Mouse (Mus musculus): Measurements from ENCODE around the gene Gm47995.
"Not testable (repeated sequence)": the region's sequence is repeated elsewhere in the genome, so short reads cannot be mapped to it uniquely, and the experiment has no call there.

Gene Gm47995

GRCm38 (mm10) chr1:151186186-151186585 lies 12.1 kb upstream of the Gm47995 start:
- DNase-seq (ENCODE audit: low read depth, low spot score), result not testable (repeated sequence)

DNA sequence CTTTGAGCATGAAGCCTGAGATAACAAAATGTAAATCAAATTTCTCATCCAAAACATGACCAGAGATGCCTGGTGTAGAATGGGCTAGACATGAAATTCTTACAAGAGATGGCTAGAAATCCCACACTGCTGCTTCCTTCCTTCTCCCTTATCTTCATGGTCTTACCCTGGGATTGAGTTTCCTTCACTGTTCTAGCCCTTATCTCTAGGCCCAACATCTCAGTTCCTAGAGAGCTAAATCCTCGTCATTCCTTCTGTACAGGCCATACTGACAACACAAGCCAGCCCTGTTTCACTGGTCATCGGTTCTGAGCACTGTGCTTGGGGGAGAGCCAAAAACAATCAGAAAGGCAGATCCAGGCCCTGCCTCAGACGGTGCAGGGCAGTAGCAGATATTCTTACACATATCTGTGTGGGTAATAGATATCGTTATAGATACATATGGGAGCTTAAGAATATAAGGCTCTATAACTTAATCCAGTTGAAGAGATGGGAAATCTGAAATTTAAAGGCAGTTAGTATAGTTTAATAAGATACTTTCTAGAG lies 11.3 kb upstream of the Gm47995 start:
- DNase-seq (ENCODE audit: low read depth, low spot score), result not testable (repeated sequence)

DNA sequence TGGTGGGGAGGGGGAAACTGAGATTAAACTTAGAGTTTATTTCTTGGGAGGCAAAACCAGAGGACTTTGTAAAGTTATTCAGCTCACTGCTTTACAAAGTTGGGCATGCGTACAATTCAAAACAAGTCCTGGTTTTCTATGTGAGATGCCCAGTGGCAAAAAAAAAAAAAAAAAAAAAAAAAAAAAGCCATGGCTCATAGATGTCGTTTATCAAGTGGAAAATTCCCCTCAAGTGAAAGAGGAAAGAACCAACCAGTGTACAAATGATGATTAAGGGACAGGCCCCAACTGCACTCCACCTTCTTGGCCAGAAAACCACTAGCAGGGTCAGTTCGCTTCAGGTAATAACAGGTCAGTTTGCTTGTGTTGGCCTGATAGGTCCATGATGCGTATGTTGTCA lies 9.8 kb upstream of the Gm47995 start:
- no peak for DNase-seq (ENCODE audit: low read depth, low spot score)

DNA sequence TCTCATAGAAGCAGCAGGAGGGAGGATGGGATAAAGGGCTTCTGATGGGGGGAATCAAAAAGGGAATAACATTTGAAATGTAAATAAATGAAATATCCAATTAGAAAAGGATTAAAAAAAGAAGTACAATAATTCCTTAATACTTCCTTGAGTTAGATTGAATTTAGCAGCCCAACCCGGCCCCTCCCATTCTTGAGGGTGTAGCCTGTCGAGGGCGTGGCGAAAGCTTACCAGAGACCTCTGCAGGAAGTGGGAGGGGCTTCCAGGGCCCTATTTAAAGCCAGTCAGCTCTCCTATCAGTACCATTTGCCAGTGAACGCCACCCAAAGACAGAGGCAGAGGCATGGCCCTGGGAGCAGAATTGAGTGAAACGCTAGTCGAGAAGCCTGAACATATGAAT lies 6.2 kb upstream of the Gm47995 start, which contains the start of gene Gm8947:
TSS of gene Gm8947 (plus strand) at position 302 of the 400 bp plus-strand sequence.
- not testable (repeated sequence) for DNase-seq (ENCODE audit: low read depth, low spot score)

- not testable (repeated sequence) for DNase-seq (ENCODE audit: low read depth, low spot score)
These were observed 5.5 kb upstream of the Gm47995 start for GRCm38 (mm10) chr1:151192739-151193138.

DNA sequence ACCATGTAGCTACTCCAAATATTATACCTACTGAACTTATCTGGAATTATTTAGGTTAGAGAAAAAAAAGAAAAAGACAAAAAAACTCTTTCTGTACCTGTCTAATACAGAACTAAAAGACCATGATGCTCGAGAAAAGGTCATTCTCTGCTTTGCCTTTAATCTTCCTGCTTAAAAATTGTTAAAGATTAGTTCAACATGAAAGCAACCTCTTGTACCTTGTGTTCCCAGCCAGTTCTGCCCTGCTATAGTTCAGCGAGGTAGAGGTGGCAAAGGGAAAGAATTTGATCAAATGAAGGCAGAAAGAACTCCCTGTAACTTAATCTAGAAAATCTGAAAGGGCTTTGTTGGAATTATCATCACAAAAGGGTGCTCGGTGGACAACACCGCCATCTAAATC lies 2.3 kb upstream of the Gm47995 start:
- DNase-seq (ENCODE audit: low read depth, low spot score), result not testable (repeated sequence)

- DNase-seq (ENCODE audit: low read depth, low spot score), result not testable (repeated sequence)
These were observed 1.6 kb upstream of the Gm47995 start for GRCm38 (mm10) chr1:151196690-151197089.

DNA sequence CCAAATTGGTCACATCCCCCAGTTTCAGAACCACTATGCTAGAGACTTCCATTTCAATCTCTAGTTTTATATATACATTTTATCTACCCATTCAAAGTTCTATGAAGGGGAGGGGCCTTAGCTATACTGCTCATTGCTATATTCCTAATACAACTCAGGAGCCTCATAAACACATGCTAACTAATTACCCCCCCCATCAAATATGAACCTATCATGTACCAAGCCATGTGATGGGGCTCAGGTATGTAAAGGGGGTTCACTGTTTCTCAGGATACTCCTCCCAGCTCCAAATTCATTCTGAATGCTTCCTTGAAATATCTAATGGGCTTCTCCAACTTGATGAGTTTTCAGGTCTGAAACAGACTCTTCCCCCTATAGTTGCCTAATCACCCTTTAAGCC lies 2.4 kb downstream of the Gm47995 start:
- not testable (repeated sequence) for DNase-seq (ENCODE audit: low read depth, low spot score)

GRCm38 (mm10) chr1:151202771-151203170 lies 4.5 kb downstream of the Gm47995 start:
- not testable (repeated sequence) for DNase-seq (ENCODE audit: low read depth, low spot score)

- DNase-seq (ENCODE audit: low read depth, low spot score), result not testable (repeated sequence)
These were observed 5.6 kb downstream of the Gm47995 start, which contains the start of gene 3110040M04Rik for GRCm38 (mm10) chr1:151203818-151204217. 3110040M04Rik (plus strand) TSS chr1:151204121.

DNA sequence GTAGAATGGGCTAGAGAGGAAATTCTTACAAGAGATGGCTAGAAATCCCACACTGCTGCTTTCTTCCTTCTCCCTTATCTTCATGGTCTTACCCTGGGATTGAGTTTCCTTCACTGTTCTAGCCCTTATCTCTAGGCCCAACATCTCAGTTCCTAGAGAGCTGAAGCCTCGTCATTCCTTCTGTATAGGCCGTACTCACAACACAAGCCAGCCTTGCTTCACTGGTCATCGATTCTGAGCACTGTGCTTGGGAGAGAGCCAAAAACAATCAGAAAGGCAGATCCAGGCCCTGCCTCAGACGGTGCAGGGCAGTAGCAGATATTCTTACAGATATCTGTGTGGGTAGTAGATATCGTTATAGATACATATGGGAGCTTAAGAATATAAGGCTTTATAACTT lies 10.2 kb downstream of the Gm47995 start:
- not testable (repeated sequence) for DNase-seq (ENCODE audit: low read depth, low spot score)

GRCm38 (mm10) chr1:151208944-151209343 lies 10.7 kb downstream of the Gm47995 start:
- DNase-seq (ENCODE audit: low read depth, low spot score), result not testable (repeated sequence)

- not testable (repeated sequence) for DNase-seq (ENCODE audit: low read depth, low spot score)
These were observed 11.6 kb downstream of the Gm47995 start, which contains the start of gene Gm47996 for GRCm38 (mm10) chr1:151209824-151210355. Gm47996 (plus strand) TSS chr1:151210131.

DNA sequence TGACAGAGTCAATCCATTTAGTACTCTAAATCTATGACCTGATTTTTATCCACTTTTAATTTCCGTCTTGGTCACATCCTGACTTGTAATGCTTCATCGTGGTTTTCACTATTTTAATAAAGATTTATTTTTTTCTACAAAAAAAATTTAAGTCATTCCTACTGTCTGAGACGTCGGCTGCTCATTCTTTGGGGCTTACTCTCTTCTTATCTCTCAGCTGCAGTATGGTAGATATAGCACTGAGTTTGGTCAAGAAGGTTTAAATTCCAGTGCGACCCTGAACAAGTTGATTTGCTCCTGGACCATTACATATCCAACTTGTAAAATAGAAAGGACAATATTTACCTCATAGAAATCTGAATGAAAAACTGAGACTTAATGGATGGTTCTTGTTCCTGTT lies 13.4 kb downstream of the Gm47995 start:
- not testable (repeated sequence) for DNase-seq (ENCODE audit: low read depth, low spot score)

DNA sequence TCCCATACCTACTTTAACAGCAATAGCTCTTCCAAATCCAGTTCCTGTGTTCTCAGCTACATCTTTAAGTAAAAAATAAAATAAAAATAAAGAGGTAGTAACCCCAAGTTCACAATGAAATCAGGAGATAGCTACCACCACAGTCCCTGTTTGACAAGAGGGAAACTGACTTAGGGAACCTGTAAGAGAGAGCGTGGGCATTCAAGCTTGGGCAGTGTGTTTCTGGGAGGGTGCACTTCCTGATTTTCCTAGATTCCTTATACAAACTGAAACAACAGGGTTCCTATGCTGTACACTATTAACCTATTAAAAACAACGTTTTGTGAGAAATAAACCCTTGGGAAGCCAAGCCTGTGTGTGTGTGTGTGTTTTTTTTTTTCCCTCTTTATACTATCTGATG lies 16.6 kb downstream of the Gm47995 start:
- DNase-seq (ENCODE audit: low read depth, low spot score), result no peak

- DNase-seq (ENCODE audit: low read depth, low spot score), result no peak
These were observed 17.7 kb downstream of the Gm47995 start for GRCm38 (mm10) chr1:151215985-151216384.

- no peak for DNase-seq (ENCODE audit: low read depth, low spot score)
These were observed 18.2 kb downstream of the Gm47995 start for GRCm38 (mm10) chr1:151216417-151216816.

DNA sequence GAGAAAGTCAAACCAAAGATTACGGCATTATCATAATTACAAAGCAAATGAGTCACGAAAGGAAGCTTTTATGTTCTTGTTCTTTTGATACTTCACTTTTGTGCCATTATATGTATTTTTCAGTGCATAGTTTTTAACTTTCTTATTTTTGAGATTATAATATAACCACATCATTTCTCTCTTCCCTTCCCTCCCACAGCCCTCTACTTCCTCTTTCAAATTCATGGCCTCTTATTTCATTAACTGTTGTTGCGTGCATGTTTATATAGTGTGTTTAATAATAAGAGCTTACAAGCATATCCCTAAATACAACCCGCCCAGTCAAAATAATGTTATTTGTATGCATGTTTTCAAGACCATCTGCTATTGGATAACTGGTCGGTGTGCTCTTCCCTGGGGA lies 20.8 kb downstream of the Gm47995 start:
- no peak for DNase-seq (ENCODE audit: low read depth, low spot score)

DNA sequence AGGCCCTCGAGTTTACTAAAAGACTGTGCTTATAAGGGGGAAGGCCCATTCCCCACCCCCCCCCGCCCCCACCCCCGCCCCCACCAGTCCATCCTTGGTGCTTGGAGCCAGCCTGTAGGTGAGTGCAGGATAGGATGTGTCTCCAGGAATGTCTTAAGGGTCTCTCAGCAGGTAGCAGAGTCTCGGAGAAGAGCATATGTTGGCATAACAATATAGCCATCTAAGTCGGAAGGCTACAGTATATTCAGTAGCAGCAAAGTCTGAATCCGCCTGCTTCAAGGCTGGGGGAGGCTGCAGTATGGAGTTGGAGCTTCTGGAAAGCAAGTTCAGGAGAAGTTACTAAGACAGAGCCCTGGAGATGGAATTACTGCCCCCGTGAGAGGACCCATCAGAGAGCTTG lies 21.9 kb downstream of the Gm47995 start:
- DNase-seq (ENCODE audit: low read depth, low spot score), result no peak

DNA sequence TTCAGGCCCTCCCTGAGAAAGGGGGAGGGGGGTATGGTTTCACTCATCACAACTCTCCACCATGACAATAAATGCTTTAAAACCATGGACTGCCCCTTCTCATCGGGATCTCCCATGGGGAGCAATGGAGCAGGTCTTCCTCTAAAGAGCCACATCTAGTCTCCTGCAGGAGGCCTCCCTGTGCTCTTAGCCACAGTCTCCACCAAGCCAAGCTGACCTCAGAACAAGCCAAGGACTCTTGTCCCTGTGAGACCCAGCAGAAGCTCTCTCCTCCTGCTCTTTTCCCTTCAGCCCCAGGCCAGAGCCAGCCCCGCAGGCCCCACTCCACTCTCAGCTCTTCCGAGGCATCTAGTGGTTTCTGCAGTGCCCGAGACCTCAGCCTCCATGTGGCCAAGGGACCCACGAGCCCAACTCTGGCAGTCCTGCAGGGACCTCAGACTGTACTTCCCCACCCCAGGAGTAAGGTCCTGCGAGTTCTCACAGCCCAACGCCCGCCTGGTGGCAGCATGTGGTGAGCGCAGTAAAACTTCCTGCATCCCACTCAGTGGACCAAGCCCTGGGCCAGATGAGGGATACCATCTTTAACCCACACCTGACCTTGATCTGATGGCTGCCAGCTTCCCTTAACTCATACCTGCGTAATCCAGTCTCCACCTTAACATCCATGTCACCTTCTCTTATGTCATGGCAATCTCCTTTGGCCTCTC lies 24.5 kb downstream of the Gm47995 start:
- DNase-seq (ENCODE audit: low read depth, low spot score), result no peak

DNA sequence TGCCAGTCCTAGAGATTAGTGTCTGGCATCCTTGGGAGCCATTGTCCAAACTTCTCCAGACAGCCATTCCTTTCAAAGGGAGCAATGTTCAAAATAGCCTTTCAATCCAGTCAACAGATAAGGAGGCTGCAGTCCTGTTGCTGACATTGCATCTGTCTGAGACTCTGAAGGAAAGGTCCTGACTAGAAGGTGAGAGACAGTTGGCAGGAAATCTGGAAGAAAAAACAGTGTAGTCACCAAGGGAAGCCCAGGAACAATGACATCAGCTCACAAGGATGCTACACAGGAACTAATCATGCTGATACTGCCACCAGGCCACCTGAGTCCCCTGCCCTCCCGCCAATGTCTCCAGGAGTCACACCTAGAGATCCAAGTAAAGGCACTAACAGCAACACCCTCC lies 25.1 kb downstream of the Gm47995 start:
- DNase-seq (ENCODE audit: low read depth, low spot score), result no peak

- no peak for DNase-seq (ENCODE audit: low read depth, low spot score)
These were observed 26.3 kb downstream of the Gm47995 start for GRCm38 (mm10) chr1:151224536-151224935.

GRCm38 (mm10) chr1:151227506-151227905 lies 29.3 kb downstream of the Gm47995 start:
- DNase-seq (ENCODE audit: low read depth, low spot score), result no peak

Data from embryo, embryonic 11.5 days (tissue).